Mouse (Mus musculus) adrenal gland, adult (tissue): ENCODE results near the gene Lrrc40.
"Not testable (repeated sequence)": the region's sequence is repeated elsewhere in the genome, so short reads cannot be mapped to it uniquely, and the experiment has no call there.

ENCODE experiments used
- DNase-seq, 2 experiments: peaks; one replicate each; pipeline ENCODE4 v3.0.0; 2022 to 2023; ENCODE audit warnings: low spot score in 1 of 2; ENCODE audit not compliant: inconsistent age in 2 of 2

The Lrrc40 gene

DNA sequence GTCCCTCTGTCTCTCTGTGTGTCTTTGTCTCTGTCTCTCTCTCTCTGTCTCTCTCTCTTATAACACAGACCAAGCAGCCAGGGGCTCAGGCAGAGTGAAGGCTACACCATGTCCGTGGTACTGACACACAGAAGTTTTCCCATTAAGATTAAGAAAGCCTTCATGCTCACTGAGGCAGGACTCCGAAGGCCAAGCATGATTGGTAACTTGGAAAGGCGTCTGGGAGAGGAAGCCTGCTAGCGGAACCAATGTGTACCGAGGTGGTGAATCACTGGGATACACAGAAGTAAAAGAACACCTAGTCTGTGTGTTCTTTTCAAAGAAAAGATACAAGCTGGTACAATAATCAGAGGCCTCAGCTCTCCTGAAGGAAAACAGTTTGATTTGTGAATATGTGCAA is 41.4 kb downstream of the Lrrc40 start:
- no peak for DNase-seq

DNA sequence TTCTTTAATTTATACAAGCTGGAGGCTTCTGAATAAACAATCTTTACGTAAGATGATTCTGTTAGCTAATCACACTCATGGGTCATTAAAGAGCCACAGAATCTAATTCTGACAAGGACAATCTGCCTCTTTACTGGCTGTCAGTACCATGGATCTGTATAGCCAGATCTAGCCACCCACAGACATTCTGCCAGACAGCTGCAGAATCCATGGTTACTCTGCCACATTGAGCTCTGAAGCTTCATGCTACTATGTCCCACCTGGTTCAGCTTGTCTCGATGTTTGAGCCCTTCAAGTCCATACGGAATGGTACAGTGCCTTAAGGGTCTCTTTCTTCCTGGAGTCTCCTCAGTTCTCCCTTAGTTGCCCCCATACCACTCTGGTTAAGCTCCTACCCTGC is 55.1 kb downstream of the Lrrc40 start:
- DNase-seq = no peak

DNA sequence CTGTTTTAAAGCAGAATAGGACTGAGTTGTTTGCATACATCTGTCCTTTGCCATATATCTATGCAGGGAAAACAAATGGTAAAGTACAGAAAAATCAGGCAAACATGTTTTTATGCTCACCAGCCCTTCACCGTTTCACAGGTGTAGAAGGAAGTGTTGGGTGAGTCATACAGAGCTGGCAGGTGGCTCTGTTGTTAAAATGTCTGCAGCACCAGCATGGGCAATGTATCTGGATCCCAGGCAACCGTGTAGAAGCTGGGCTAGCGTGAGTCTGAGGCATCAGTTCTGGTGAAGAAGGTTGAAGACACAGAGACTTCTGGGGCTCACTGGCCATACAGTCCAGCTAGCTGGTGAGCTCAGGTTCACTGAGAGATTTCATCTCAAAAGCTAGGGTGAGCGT is 57.5 kb downstream of the Lrrc40 start:
- no peak for DNase-seq

DNA sequence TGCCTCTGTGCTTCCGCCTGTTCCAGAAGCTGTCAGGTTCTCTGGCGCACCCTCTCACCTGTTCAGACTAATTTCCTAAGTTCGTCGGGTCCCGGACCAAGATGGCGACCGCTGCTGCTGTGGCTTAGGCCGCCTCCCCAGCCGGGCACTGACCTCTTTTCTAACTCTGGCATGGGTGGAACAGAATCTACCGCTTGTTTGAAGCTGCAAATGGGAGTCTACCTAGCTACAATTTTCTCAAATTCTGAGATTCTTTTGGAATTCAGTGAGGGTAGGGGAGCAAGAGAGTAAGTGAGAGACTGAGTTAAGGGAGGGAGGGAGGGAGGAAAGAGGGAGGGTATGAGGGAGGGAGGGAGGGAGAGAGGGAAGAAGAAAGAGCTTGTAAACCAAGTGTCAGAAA is 65.6 kb downstream of the Lrrc40 start:
- not testable (repeated sequence) for DNase-seq

DNA sequence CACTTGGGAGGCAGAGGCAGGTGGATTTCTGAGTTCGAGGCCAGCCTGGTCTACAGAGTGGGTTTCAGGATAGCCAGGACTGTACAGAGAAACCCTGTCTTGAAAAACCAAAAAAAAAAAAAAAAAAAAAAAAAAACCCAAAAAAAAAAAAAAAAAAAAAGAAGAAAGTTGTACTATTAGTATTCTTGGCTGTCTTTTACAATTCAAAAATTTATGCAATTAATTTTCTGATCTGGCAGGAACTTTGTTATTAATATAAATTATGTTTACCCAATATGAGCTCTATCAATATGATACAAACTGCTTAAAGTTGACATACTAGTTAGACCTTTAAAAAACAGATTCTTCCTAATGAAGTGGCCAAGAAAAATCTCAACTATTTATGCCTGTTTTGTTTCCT is 66.1 kb downstream of the Lrrc40 start:
- not testable (repeated sequence) for DNase-seq

DNA sequence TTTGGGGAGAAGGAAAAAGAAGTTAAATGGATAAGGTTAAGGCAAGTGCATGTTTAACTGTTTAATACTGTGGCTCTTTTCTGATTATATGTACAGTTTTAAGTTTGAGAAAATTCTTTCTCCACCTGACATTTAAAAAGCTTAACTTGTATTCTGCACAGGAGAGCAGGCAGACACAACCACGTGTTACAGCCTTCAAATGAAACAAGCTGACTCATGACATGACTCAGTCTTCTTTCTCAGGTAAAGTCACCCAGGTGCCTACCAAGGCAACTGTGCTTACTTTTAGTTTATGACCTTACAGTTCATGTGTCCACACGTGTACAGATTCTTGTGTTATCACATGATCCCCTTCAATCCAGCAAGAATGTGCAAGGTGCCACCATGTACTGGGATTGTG is 67.0 kb downstream of the Lrrc40 start:
- DNase-seq = no peak

DNA sequence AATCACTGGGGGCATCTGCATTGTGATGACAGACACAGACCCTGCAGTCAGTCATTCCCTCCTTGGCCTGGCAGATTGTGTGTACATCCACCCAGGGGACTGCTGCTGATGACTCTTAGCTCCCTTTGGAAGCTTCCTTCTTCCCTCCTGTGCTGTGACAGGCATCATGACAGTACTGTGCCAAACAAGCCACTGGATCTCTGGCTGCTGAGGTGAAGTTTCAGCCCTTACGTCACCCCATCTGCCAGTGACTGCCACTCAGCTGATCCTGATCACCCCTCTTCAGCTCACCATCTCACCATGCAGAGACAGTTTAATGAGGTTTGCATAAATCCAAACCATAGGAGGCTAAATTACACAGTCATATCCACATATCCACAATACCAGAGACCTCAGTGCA is 68.8 kb downstream of the Lrrc40 start:
- DNase-seq = no peak
